Mouse (Mus musculus) bone marrow, adult 2 months (tissue): ENCODE measurements around the gene Wdfy2. TPM values are rescaled to one million over a fixed set of nuclear protein-coding genes. Genes with fewer than 3 reads are reported as not detected.

ENCODE experiments used
- H3K27ac ChIP-seq: fragments of 200-500 bp; 2 replicates; pipeline ENCODE4 v1.5.1; 2012; ENCODE audit warnings: low read depth, mild to moderate bottlenecking, control low read depth, inconsistent platforms, low read length; ENCODE audit not compliant: control insufficient read depth, poor library complexity, insufficient read depth
- H3K4me1 ChIP-seq: fragments of 200-500 bp; 2 replicates; pipeline ENCODE4 v1.6.1; 2011; ENCODE audit warnings: low read length; ENCODE audit not compliant: control insufficient read depth, insufficient read depth
- H3K4me3 ChIP-seq: fragments of 200-500 bp; replicated peaks from 2 replicates; pipeline ENCODE3; 2011; ENCODE audit warnings: mild to moderate bottlenecking, low read depth, low read length, control low read depth; ENCODE audit not compliant: control insufficient read depth
- CTCF ChIP-seq: fragments of 200-500 bp; IDR thresholded peaks from 2 replicates; pipeline ENCODE4 v1.5.1; 2011; ENCODE audit warnings: low read length, control low read depth; ENCODE audit not compliant: control insufficient read depth, insufficient read depth
- POLR2A ChIP-seq: fragments of 200-500 bp; IDR thresholded peaks from 2 replicates; pipeline ENCODE4 v1.6.1; 2011; ENCODE audit warnings: low read depth, mild to moderate bottlenecking, control low read depth, low read length, borderline replicate concordance; ENCODE audit not compliant: control insufficient read depth
- WGBS: fragments of 180-500 bp; shearing (Covaris S2); methylation state at CpG from one replicate; pipeline ENCODE4 v1.1.7; 2018; 5-methylcytosine and 5-hydroxymethylcytosine counted together
- polyA plus RNA-seq: library from polyadenylated mRNA; stranded (reverse); fragments of >200 nt; gene quantifications from 2 replicates; pipeline ENCODE4 v1.2.4, GENCODE M21; 2011; ENCODE audit warnings: low replicate concordance; ENCODE audit not compliant: missing spikeins, insufficient read depth, insufficient read length

Wdfy2 gene
- polyA plus RNA-seq, 1 experiment: 15.0 TPM

- no peaks in the 10 kb centered on the region for H3K4me1 ChIP-seq
- WGBS: 16% methylated on average over 1 of the region's 1 CpGs
- H3K27ac ChIP-seq: no peak overlapping the region
- no peak for TF ChIP-seq CTCF
- no peak for TF ChIP-seq POLR2A
- H3K4me3 ChIP-seq: no peak overlapping the region
Measured at GRCm38 (mm10) chr14:62979815-62980214, 142.3 kb downstream of the Wdfy2 start.

DNA sequence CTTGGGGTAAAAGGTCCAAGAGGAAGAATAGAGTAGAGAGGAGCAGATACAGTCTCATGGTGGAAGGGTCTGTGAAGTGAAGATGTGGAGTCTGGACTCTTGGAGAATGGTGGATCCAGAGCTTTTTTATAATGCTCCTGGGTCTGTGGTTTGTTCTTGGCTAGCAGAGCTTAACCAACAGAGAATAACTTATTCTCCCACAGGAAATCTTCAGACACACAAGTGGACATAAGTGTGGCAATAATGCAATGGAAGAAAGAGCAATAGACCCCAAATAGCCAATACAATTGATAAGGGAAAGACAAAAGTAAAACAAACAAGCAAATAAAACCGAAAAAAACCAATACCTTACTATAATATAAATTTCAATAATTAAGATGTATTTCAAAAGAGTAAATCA lies 146.9 kb downstream of the Wdfy2 start, which contains the start of gene Defb48:
TSS of gene Defb48 (minus strand) at position 101 of the 400 bp plus-strand sequence.
- TF ChIP-seq CTCF (no peak), POLR2A (no peak)
- 71% methylated on average over 1 of the region's 1 CpGs for WGBS
- Histone ChIP-seq H3K4me1 (no peaks in the 10 kb centered on the region), H3K4me3 (no peak within 1 kb of the TSS), H3K27ac (no peak within 1 kb of the TSS)

DNA sequence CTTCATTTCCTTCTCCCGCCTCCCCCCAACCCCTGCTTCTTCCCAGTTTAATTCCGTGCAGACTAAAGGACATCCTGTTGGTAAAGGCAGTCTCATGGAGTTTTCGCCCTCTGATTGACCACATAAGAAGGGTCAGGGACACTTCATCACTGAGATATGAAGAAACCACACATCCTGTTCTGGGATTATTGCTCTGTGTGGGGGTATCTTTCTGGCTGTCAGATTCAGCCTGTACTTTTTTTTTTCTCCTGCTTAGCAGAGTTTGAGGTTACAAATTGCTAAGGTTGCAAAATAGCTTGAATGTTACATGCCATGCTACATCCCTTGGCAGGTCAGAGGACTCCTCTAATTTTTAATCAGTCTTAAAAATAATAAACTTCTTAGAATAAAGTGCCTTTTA lies 153.8 kb downstream of the Wdfy2 start:
- no peaks in the 10 kb centered on the region for H3K4me1 ChIP-seq
- no peak overlapping the region for H3K4me3 ChIP-seq
- no peak overlapping the region for H3K27ac ChIP-seq
- TF ChIP-seq CTCF: no peak
- no peak for TF ChIP-seq POLR2A
- 17% methylated on average over 3 of the region's 3 CpGs for WGBS

DNA sequence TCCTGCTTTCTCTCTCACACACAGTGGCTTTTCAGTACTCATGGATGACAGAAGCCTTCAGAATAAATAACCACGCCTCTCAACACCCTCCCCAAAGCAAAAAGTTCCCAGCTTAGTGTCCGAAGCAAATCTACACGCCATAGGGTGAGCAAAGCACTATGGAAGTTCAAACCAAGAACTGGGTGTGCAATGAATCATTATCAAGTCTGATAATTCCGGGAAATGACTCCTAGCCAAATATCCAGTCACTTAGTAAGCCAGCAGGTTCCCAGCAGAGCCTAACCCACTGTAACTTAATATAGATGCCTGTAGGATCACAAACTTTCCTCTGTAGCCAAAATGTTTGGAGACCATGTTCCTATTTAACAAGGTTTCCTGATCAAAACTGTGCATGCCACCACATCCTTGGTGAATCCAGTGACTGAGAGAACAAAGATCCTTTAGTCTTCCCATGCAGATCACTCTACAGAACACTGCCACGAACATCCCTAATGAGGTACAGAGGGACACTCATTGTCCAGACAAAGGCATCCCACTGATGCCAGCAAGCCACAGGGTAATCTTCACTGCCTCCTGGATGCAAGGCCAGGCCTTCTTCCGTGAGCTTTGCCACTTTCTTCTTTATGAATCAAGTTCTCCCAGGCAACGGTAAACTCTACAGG lies 154.5 kb downstream of the Wdfy2 start:
- 85% methylated on average over 7 of the region's 7 CpGs for whole genome bisulfite sequencing
- H3K27ac ChIP-seq: no peak overlapping the region
- no peak for TF ChIP-seq CTCF
- TF ChIP-seq POLR2A: no peak
- H3K4me1 ChIP-seq: no peaks in the 10 kb centered on the region
- H3K4me3 ChIP-seq: no peak overlapping the region

DNA sequence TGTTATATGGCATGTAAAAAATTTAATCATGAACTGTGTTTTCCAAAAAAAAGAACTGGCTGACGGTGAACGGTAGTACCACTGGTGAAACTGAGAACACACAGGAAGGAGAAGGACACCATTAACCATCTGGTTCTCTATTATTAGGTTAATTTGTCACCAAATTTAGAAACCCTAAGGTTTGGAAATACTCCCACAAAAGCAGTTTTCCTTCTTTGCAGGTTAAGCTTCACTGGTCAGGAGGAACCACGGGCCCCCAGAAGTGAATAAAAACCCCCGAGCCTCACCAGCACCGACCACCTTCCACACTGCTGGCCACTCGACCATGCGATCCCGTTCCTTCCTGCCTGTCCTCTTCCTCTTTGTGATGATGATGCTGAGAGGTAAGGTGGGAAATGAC lies 160.3 kb downstream of the Wdfy2 start, which contains the start of gene Defb47:
TSS of gene Defb47 (plus strand) at position 301 of the 400 bp plus-strand sequence.
- TF ChIP-seq POLR2A: no peak
- TF ChIP-seq CTCF: no peak
- Histone ChIP-seq H3K4me1 (no peaks in the 10 kb centered on the region), H3K4me3 (no peak within 1 kb of the TSS), H3K27ac (no peak within 1 kb of the TSS)
- 35% methylated on average over 8 of the region's 8 CpGs for WGBS

DNA sequence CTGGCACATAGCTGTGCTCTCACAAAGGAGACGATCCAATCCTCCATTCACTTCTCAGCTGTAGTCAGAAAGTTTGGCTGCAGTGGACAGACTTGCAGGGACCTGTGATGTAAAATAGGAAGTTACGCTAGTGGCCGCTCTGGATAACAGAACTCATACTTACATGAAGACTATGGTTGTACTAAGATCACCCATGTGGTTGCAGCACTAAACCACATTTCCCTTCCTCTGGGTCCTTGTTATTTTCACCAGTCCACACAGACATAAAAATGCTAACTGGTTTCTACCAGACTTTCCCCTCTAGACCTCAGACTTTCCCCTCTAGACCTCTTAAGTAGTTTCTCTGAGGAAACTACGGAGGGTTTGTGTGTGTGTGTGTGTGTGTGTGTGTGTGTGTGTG lies 161.5 kb downstream of the Wdfy2 start:
- no peak for TF ChIP-seq CTCF
- TF ChIP-seq POLR2A: no peak

DNA sequence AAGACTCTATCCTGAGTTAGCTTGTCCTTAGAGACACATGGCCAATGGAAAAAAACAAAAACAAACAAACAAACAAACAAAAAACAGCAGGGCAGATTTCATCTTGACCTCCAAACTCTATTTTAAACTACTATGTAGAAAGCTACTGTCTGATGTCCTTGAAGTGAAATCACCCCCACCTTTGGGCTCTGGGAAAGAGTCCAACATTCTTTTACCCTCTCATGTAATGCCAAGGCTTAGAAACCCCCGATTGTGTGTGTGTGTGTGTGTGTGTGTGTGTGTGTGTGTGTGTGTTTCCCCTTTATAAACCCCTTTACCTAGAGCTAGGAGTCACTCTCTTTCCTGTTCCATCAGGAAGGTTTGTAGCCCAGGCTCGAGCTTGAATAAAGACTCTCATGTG lies 165.1 kb downstream of the Wdfy2 start:
- TF ChIP-seq CTCF: no peak
- TF ChIP-seq POLR2A: no peak
- H3K4me3 ChIP-seq: no peak overlapping the region
- 31% methylated on average over 2 of the region's 2 CpGs for WGBS
- no peaks in the 10 kb centered on the region for H3K4me1 ChIP-seq
- H3K27ac ChIP-seq: no peak overlapping the region

More for the DNA sequence above, 161.5 kb downstream of the Wdfy2 start:
- H3K4me1 ChIP-seq: no peaks in the 10 kb centered on the region
- WGBS: 5% methylated on average over 4 of the region's 4 CpGs
- H3K4me3 ChIP-seq: no peak overlapping the region
- no peak overlapping the region for H3K27ac ChIP-seq

Other genes starting within 250 kb of the Wdfy2 start
- not detected in 2 replicates for gene Serpine3, start 174.0 kb upstream of the Wdfy2 start, polyA plus RNA-seq
- gene Ints6, start 76.5 kb upstream of the Wdfy2 start, polyA plus RNA-seq: 5.6 and 9.9 TPM in 2 replicates
- not detected in 2 replicates for gene Defb48, start 146.8 kb downstream of the Wdfy2 start, polyA plus RNA-seq
- gene Defb47, start 160.4 kb downstream of the Wdfy2 start, polyA plus RNA-seq: not detected in 2 replicates
- gene Defb43, start 174.1 kb downstream of the Wdfy2 start, polyA plus RNA-seq: not detected in 2 replicates
- gene Defb42, start 209.3 kb downstream of the Wdfy2 start, polyA plus RNA-seq: not detected in 2 replicates
- gene Defb30, start 212.3 kb downstream of the Wdfy2 start, polyA plus RNA-seq: not detected in 2 replicates